Mouse (Mus musculus): ENCODE measurements around the gene Fam168a. TPM values are rescaled to one million over a fixed set of nuclear protein-coding genes. Genes with fewer than 3 reads are reported as not detected.
"Not testable (repeated sequence)": the region's sequence is repeated elsewhere in the genome, so short reads cannot be mapped to it uniquely, and the experiment has no call there.

Gene Fam168a
- total RNA-seq, 1 experiment from 2014 or later, result 67.5 TPM

GRCm38 (mm10) chr7:100699771-100700770 lies 6.4 kb upstream of the Fam168a start:
- DNase-seq, result peak; percentile 40

- DNase-seq, result no peak
Measured at GRCm38 (mm10) chr7:100706883-100707480, 547 bp downstream of the Fam168a start.

- no peak for DNase-seq
Measured at GRCm38 (mm10) chr7:100718741-100719140, 12.3 kb downstream of the Fam168a start.

GRCm38 (mm10) chr7:100722268-100722667 lies 15.8 kb downstream of the Fam168a start:
- no peak for DNase-seq

- no peak for DNase-seq
Measured at GRCm38 (mm10) chr7:100723453-100724294, 17.2 kb downstream of the Fam168a start.

GRCm38 (mm10) chr7:100727538-100728085 lies 21.2 kb downstream of the Fam168a start:
- no peak for DNase-seq

- DNase-seq, result no peak
Measured at GRCm38 (mm10) chr7:100729778-100730177, 23.3 kb downstream of the Fam168a start.

GRCm38 (mm10) chr7:100732341-100733050 lies 26.1 kb downstream of the Fam168a start:
- peak; percentile 9 for DNase-seq

GRCm38 (mm10) chr7:100733051-100733813 lies 26.8 kb downstream of the Fam168a start:
- DNase-seq, result no peak

GRCm38 (mm10) chr7:100734201-100734600 lies 27.8 kb downstream of the Fam168a start:
- no peak for DNase-seq

- DNase-seq, result not testable (repeated sequence)
Measured at GRCm38 (mm10) chr7:100734905-100735304, 28.5 kb downstream of the Fam168a start.

- no peak for DNase-seq
Measured at GRCm38 (mm10) chr7:100736131-100736530, 29.7 kb downstream of the Fam168a start.

- DNase-seq, result no peak
Measured at GRCm38 (mm10) chr7:100744372-100744771, 37.9 kb downstream of the Fam168a start.

GRCm38 (mm10) chr7:100750101-100750500 lies 43.7 kb downstream of the Fam168a start:
- no peak for DNase-seq

GRCm38 (mm10) chr7:100758718-100759117 lies 52.3 kb downstream of the Fam168a start:
- no peak for DNase-seq

GRCm38 (mm10) chr7:100762726-100763125 lies 56.3 kb downstream of the Fam168a start:
- peak; percentile 68 for DNase-seq

- DNase-seq, result no peak
Measured at GRCm38 (mm10) chr7:100767568-100767967, 61.1 kb downstream of the Fam168a start.

- no peak for DNase-seq
Measured at GRCm38 (mm10) chr7:100768009-100768408, 61.6 kb downstream of the Fam168a start.

- no peak for DNase-seq
Measured at GRCm38 (mm10) chr7:100769534-100770083, 63.2 kb downstream of the Fam168a start.

- no peak for DNase-seq
Measured at GRCm38 (mm10) chr7:100770669-100771341, 64.4 kb downstream of the Fam168a start.
